Mouse (Mus musculus) embryo, embryonic 11.5 days (tissue): ENCODE measurements around the gene Rnf169.
A peak's percentile ranks its signal among the peaks of the same experiment; 100 is the strongest.

ENCODE experiments used
- DNase-seq: peaks from one replicate; pipeline ENCODE4 v3.0.0-alpha.2; 2012; ENCODE audit warnings: low read depth, low spot score

The Rnf169 gene

DNA sequence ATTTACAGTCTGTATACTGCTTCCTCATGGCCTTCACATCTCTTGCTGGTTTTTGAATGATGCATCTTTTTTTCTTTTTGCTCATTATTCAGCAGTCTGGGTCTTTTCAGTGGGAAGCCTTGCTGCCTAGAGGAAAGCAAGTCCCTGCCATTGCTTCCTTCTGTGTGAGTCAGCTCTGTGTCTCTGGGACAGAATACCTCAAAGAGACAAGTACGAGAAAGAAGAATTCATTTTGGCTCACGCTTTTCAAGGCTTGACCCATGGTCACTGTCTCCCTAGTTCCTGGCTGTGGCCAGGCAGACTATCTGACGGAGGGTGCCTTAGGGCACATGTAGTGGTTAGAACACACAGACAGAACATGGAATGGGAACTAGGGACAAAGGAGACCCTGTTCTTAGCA is 86.3 kb downstream of the Rnf169 start:
- DNase-seq: no peak

- no peak for DNase-seq
Measured at GRCm38 (mm10) chr7:99892351-99892750, 87.9 kb downstream of the Rnf169 start.

GRCm38 (mm10) chr7:99891471-99891870 is 88.8 kb downstream of the Rnf169 start:
- no peak for DNase-seq

DNA sequence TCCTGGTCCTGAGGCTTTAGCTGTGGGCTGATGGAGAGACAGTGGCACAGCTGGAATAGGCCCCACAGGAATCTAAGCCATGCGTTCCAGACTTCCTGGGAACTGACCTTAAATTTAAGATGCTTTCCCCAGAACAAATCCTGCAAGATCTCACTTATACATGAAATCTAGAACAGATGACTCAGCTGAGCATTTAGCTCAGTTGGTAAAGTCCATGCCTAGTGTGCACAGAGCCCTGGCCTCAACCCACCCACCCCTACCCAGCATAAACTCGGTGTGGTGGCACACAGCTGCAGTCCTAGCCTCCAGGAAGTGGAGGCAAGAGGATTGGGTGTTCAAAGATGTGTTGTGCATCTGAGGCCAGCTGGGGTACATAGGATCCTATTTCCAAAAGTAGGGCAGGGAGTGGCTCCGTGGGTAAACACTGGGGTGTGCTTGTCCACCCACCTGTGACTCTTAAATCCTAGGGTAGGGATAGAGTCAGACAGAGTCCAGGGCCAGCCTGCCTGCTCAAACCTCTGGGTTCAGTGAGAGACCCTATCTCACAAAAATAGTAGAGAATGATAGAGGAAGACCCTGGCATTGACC is 90.0 kb downstream of the Rnf169 start:
- DNase-seq: no peak

DNA sequence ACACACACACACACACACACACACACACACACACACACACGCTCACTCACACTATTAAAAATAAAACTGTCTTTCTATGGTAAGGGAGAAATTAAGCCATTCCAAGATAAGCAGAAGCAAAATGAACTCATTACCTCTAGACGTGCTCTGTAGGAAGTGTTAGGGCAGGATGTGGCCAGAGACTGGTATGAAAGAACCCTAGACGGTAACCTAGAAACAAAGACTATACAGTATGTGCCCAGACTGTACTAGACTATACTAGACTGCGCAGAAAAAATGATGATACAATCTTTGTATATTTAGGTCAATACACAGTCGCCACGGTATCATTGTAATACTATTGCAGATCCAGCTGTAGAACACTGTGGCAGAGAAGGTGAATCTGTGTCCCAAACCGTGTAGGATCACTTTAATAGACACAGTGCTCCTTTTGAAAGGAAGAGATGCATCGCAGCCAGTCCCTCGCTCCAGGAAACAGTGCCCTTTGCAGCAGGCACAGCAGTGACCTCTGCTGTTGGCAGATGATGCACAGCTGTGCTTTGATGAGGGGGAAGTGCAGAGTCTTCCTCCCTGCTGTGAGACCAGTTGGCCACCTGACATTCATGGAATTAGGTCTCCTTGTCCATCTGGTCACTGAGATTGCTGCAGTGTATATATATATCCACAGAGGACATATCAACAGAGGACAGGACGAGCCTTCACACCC is 90.9 kb downstream of the Rnf169 start:
- DNase-seq: no peak

GRCm38 (mm10) chr7:99887743-99888142 is 92.5 kb downstream of the Rnf169 start:
- no peak for DNase-seq

DNA sequence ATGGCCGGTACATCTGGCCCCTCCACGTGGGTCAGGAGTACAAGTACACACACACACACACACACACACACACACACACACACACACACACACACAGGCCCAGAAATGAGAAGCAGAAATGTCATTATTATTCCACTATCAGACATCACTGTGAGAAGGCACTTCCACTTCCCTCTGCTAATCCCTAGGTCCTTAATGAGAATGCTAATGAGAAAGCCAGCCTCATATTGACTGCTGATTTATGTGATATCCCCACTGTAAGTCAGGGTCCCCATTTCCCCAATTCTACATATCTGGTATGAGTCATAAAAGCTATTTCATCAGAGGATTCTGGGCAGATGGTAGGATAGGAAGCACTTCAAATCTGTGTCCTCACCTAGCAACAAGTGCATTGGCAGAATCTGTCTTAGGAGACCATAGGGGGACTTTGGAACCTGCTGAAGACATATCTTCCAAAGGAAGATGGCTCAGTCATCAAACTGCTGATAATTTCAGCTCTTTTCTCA is 93.0 kb downstream of the Rnf169 start:
- no peak for DNase-seq

GRCm38 (mm10) chr7:99878254-99878653 is 102.0 kb downstream of the Rnf169 start:
- DNase-seq: no peak

- peak; percentile 77 for DNase-seq
Measured at GRCm38 (mm10) chr7:99876345-99876744, 103.9 kb downstream of the Rnf169 start.

GRCm38 (mm10) chr7:99875891-99876290 is 104.4 kb downstream of the Rnf169 start:
- no peak for DNase-seq

DNA sequence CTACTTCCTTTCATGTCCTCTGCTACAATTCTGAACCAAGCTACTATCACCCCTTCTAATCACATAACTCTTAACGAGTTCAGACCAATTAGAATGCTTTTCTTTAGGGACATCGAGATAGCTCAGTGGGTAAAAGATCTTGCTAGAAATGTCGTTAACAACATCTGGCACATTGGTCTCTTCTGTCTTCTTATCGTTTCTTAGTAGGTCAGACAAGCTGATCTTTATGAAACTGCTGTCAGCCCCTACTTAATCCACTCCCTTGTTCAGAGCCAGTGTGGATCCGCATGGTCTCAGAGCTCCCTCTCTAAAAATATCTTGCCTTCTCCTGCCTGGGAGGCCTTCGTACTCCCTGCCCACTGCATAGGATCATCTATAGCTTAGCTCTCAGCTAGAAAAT is 106.3 kb downstream of the Rnf169 start:
- no peak for DNase-seq
